Mouse (Mus musculus): ENCODE data around the gene Tssc4.

DNA sequence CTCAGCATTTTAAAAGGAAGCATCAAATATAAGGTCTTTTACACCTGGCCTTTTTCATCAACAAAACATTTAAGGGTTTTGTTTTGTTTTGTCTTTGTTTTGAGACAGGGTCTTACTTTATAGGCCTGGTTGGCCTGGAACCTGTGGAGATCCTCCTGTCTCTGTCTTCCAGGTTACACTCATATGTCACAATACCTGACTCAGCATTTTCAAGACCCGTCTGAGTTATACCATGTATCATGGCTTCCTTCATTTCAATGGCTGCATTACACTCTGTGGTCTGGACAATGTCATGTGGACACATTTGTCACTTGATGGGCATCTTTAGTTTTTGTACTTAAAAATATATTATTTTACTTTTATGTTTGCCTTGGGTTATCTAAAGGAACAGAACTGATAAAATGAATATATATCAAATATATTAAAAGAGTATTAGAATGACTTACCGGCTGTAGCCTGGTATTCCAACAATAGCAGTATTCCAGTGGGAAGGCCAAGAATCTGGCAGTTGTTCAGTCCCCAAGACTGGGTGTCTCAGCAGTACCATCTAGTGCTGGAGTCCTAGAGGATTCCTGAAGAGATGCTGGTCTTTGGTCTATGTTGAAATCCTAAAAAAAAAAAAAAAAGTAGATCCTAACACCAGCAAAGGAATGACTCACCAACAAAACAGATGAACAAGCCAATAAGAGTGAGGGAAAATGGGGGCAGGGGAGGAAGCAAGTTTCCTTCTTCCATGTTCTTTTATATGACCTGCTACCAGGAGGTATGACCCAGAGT is 24.8 kb upstream of the Tssc4 start:
- no peak for TF ChIP-seq EP300 (IDR thresholded peaks at IDR 0.05; ENCODE audit: low read depth)
- no peak for TF ChIP-seq CTCF (IDR thresholded peaks at IDR 0.05; ENCODE audit: low read depth)
